Mouse (Mus musculus): ENCODE data around the gene Zfp385b. TPM values are rescaled to one million over a fixed set of nuclear protein-coding genes. Genes with fewer than 3 reads are reported as not detected.

Gene Zfp385b
- total RNA-seq, 2 experiments from 2014 or later, result 7.3 to 9.4 TPM

- no peak for DNase-seq
Measured at GRCm38 (mm10) chr2:77705476-77705875, 114.0 kb downstream of the Zfp385b start.

- peak in 1 of 2 experiments; percentile 11 for DNase-seq
Measured at GRCm38 (mm10) chr2:77703080-77703479, 116.4 kb downstream of the Zfp385b start.

- no peak for DNase-seq
Measured at GRCm38 (mm10) chr2:77691174-77691573, 128.3 kb downstream of the Zfp385b start.

GRCm38 (mm10) chr2:77690316-77690715, 129.1 kb downstream of the Zfp385b start:
- no peak for DNase-seq

- DNase-seq, result no peak
Measured at GRCm38 (mm10) chr2:77688651-77689050, 130.8 kb downstream of the Zfp385b start.

- DNase-seq, result no peak
Measured at GRCm38 (mm10) chr2:77684088-77684487, 135.4 kb downstream of the Zfp385b start.

GRCm38 (mm10) chr2:77682205-77682604, 137.2 kb downstream of the Zfp385b start:
- DNase-seq, result no peak

GRCm38 (mm10) chr2:77681741-77682140, 137.7 kb downstream of the Zfp385b start:
- no peak for DNase-seq

- DNase-seq, result no peak
Measured at GRCm38 (mm10) chr2:77673770-77674169, 145.7 kb downstream of the Zfp385b start.

GRCm38 (mm10) chr2:77672215-77672905, 147.1 kb downstream of the Zfp385b start:
- DNase-seq, result no peak

GRCm38 (mm10) chr2:77662171-77662570, 157.3 kb downstream of the Zfp385b start:
- peak; percentile 17 to 38 for DNase-seq

- no peak for DNase-seq
Measured at GRCm38 (mm10) chr2:77653686-77654085, 165.8 kb downstream of the Zfp385b start.

GRCm38 (mm10) chr2:77641521-77642170, 177.8 kb downstream of the Zfp385b start:
- no peak for DNase-seq

GRCm38 (mm10) chr2:77639993-77640392, 179.4 kb downstream of the Zfp385b start:
- DNase-seq, result no peak

GRCm38 (mm10) chr2:77631606-77632005, 187.8 kb downstream of the Zfp385b start:
- DNase-seq, result no peak

- DNase-seq, result no peak
Measured at GRCm38 (mm10) chr2:77627622-77628231, 191.7 kb downstream of the Zfp385b start.

- DNase-seq, result no peak
Measured at GRCm38 (mm10) chr2:77618686-77619085, 200.8 kb downstream of the Zfp385b start.

GRCm38 (mm10) chr2:77610303-77610991, 209.0 kb downstream of the Zfp385b start:
- no peak for DNase-seq

- no peak for DNase-seq
Measured at GRCm38 (mm10) chr2:77609452-77609851, 210.0 kb downstream of the Zfp385b start.

GRCm38 (mm10) chr2:77608666-77609065, 210.8 kb downstream of the Zfp385b start:
- DNase-seq, result no peak

- DNase-seq, result no peak
Measured at GRCm38 (mm10) chr2:77593461-77593860, 226.0 kb downstream of the Zfp385b start.

- DNase-seq, result no peak
Measured at GRCm38 (mm10) chr2:77592525-77592924, 226.9 kb downstream of the Zfp385b start.
